ENCODE assay signal across 25 mouse cellular contexts in the genomic region with DNA sequence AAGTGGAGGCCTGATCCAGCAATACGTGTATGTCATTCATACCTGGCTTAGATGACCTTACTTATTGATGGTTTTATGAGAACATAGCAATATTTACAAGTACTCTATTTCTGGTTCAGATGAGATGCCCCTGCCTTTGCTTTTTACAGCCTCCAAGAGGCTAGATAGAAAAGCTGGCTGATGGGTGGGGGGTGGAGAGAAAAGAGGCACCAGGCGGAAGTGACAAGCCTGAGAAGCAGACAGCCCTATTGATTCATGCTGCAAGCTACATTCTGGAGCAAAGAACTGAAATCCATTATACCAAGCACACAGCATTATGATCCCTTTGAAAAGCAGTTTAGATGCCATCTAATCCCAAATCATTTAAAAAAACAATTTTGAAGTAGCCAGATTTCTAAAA. TPM values are rescaled to one million over a fixed set of nuclear protein-coding genes. Genes with fewer than 3 reads are reported as not detected.
DNase-seq lines count a peak whose midpoint lies in the region; ATAC-seq lines count a peak whose summit lies in the region.
"Had no signal": no experiment of that assay in that cellular context is flagged by ENCODE, and none has a peak within 500 bp of the region (broad histone marks: within the 10 kb centered on the region; RNA-seq: fewer than 3 reads in every experiment).

No protein-coding gene starts in this region.

- H3K36me3 ChIP-seq in hindbrain, embryonic 11.5 days (ENCODE audit: control insufficient read depth, insufficient read depth, low read length), result 0 out of 2 replicates have a peak, but pooled peaks cover 3% of the 10 kb centered on the region
- peaks cover 5% of the 10 kb centered on the region for H3K36me3 ChIP-seq in hindbrain, embryonic 14.5 days (replicated peaks; ENCODE audit: control insufficient read depth, insufficient read depth)

- H3K4me3 ChIP-seq in hindbrain, embryonic 11.5 days (ENCODE audit: low read depth, low read length), result no peak overlapping the region
- no peak overlapping the region for H3K4me3 ChIP-seq in hindbrain, embryonic 14.5 days (replicated peaks; ENCODE audit: low read length)
- H3K4me3 ChIP-seq: embryonic facial prominence, embryonic 12.5 days; forebrain, embryonic 15.5 days; hindbrain, embryonic 13.5 days; limb, embryonic 12.5 days; midbrain, embryonic 13.5 days had no signal

- no peaks in the 10 kb centered on the region for H3K27me3 ChIP-seq in hindbrain, embryonic 11.5 days (ENCODE audit: control insufficient read depth, insufficient read depth, low read length)
- H3K27me3 ChIP-seq in hindbrain, embryonic 14.5 days (ENCODE audit: control insufficient read depth, insufficient read depth, low read length), result no peaks in the 10 kb centered on the region
- H3K27me3 ChIP-seq: CH12.LX; embryonic facial prominence, embryonic 12.5 days; forebrain, embryonic 15.5 days; hindbrain, embryonic 13.5 days; limb, embryonic 12.5 days had no signal

- H3K4me1 ChIP-seq in hindbrain, embryonic 11.5 days (replicated peaks; ENCODE audit: control insufficient read depth, insufficient read depth, low read length), result no peaks in the 10 kb centered on the region
- H3K4me1 ChIP-seq in hindbrain, embryonic 14.5 days (replicated peaks; ENCODE audit: control insufficient read depth, insufficient read depth, low read length), result 0 out of 2 replicates have a peak, but pooled peaks cover 5% of the 10 kb centered on the region
- H3K4me1 ChIP-seq: embryonic facial prominence, embryonic 12.5 days had no signal

- no peak overlapping the region for H3K9ac ChIP-seq in hindbrain, embryonic 11.5 days (ENCODE audit: low read depth, low read length)
- no peak overlapping the region for H3K9ac ChIP-seq in hindbrain, embryonic 14.5 days
- H3K9ac ChIP-seq: embryonic facial prominence, embryonic 12.5 days; forebrain, embryonic 15.5 days; hindbrain, embryonic 13.5 days; limb, embryonic 12.5 days; midbrain, embryonic 13.5 days had no signal

- DNase-seq in embryo, embryonic 10.5 days (ENCODE audit: low spot score), result peak; percentile 12
- DNase-seq in embryo, embryonic 10 days (ENCODE audit: low spot score), result no peak
- peak; percentile 23 for DNase-seq in hindbrain, embryonic 11.5 days (ENCODE audit: low spot score)
- DNase-seq in hindbrain, embryonic 14.5 days (ENCODE audit: low spot score), result no peak
- peak; percentile 16 for DNase-seq in CD4-positive helper T cell, adult 2 months (ENCODE audit: low read depth, low spot score)
- DNase-seq in induced T-regulatory cell, adult 2 months (ENCODE audit: low read depth), result peak; percentile 18
- no peak for DNase-seq in cerebellum, adult 9-11 months
- no peak for DNase-seq in neural tube, embryonic 10.5 days (ENCODE audit: extremely low spot score, low spot score)
- DNase-seq: adrenal gland, adult 2 months; cerebellum, adult 11-12 months; cerebellum, postnatal 25 days; gastrocnemius, postnatal 25 days; kidney, adult 2 months; kidney, postnatal 10 days; lung, adult 18-20 months; lung, postnatal 10 days; right cerebral cortex, postnatal 25 days had no signal

- no peak overlapping the region for H3K4me2 ChIP-seq in hindbrain, embryonic 11.5 days (replicated peaks; ENCODE audit: low read depth, low read length)
- H3K4me2 ChIP-seq in hindbrain, embryonic 14.5 days (replicated peaks), result no peak overlapping the region
- H3K4me2 ChIP-seq: embryonic facial prominence, embryonic 12.5 days; forebrain, embryonic 15.5 days; hindbrain, embryonic 13.5 days; limb, embryonic 12.5 days; liver, embryonic 11.5 days; midbrain, embryonic 13.5 days had no signal

- no peak for ATAC-seq in hindbrain, embryonic 11.5 days (ENCODE audit: low FRiP score)
- no peak for ATAC-seq in hindbrain, embryonic 14.5 days (ENCODE audit: low FRiP score)
- ATAC-seq: forebrain, embryonic 15.5 days; midbrain, embryonic 13.5 days had no signal

- no peak overlapping the region for H3K27ac ChIP-seq in hindbrain, embryonic 11.5 days (ENCODE audit: low read depth, low read length)
- no peak overlapping the region for H3K27ac ChIP-seq in hindbrain, embryonic 14.5 days
- H3K27ac ChIP-seq: embryonic facial prominence, embryonic 12.5 days; forebrain, embryonic 15.5 days; hindbrain, embryonic 13.5 days; limb, embryonic 12.5 days; midbrain, embryonic 13.5 days had no signal

- H3K9me3 ChIP-seq in hindbrain, embryonic 11.5 days (ENCODE audit: control insufficient read depth, low read length), result no peaks in the 10 kb centered on the region
- H3K9me3 ChIP-seq in hindbrain, embryonic 14.5 days (ENCODE audit: control insufficient read depth, low read length), result no peaks in the 10 kb centered on the region
- H3K9me3 ChIP-seq: embryonic facial prominence, embryonic 12.5 days; forebrain, embryonic 15.5 days; G1E; hindbrain, embryonic 13.5 days; limb, embryonic 12.5 days; midbrain, embryonic 13.5 days had no signal

- WGBS in hindbrain, embryonic 11.5 days, result 54% methylated on average over 2 of the region's 2 CpGs
- 41% methylated on average over 2 of the region's 2 CpGs for WGBS in hindbrain, embryonic 14.5 days

RNA-seq across cellular contexts. Expression of a gene that starts 37.6 kb away (rescaled TPM):
- polyA plus RNA-seq in hindbrain, embryonic 11.5 days (2014; fragmentation: Nextera tagmentation; extraction: Ambion mirVana), result 69.9 and 73.0 TPM in 2 replicates
- polyA plus RNA-seq in hindbrain, embryonic 14.5 days (2014; fragmentation: Nextera tagmentation; extraction: Ambion mirVana), result 33.2 and 34.4 TPM in 2 replicates

Comparison
In these comparisons a context has a peak if more than half of its experiments do, and no peak if none do; other contexts are left out.
1. DNase-seq: peak in embryo, embryonic 10.5 days (single experiment), hindbrain, embryonic 11.5 days (single experiment), CD4-positive helper T cell, adult 2 months (single experiment) and induced T-regulatory cell, adult 2 months (single experiment); none in embryo, embryonic 10 days (single experiment), hindbrain, embryonic 14.5 days (single experiment), cerebellum, adult 9-11 months (single experiment) and neural tube, embryonic 10.5 days (single experiment).